Mouse (Mus musculus) heart, embryonic 14.5 days (tissue): ENCODE data around the gene Rab27a. TPM values are rescaled to one million over a fixed set of nuclear protein-coding genes. Genes with fewer than 3 reads are reported as not detected.
A peak's percentile ranks its signal among the peaks of the same experiment; 100 is the strongest.

Experiments used
- ATAC-seq: fragments of 200-750 bp; cut with Nextera tagmentation; 2 replicates; pipeline ENCODE4 v1.8.0; 2017; ENCODE audit warnings: low read depth, moderate TSS enrichment; ENCODE audit not compliant: insufficient number of reproducible peaks, insufficient read depth, low FRiP score
- H3K27ac ChIP-seq, 2 experiments: fragments of 200-500 bp in 1 of 2; fragments of 300-500 bp in 1 of 2; sonication (generic) in 1 of 2; replicated peaks in 1 of 2; 2 replicates each; pipeline ENCODE4 v1.5.1; 2012 to 2014; ENCODE audit warnings: low read depth in 2 of 2, low read length in 2 of 2, control low read depth in 1 of 2, mild to moderate bottlenecking in 1 of 2, mixed read lengths in 1 of 2; ENCODE audit not compliant: control insufficient read depth in 1 of 2, insufficient read depth in 1 of 2
- H3K27me3 ChIP-seq: fragments of 300-500 bp; sonication (generic); 2 replicates; pipeline ENCODE4 v1.6.1; 2014; ENCODE audit warnings: mild to moderate bottlenecking, low read length, control low read depth; ENCODE audit not compliant: control insufficient read depth, insufficient read depth
- H3K36me3 ChIP-seq: fragments of 300-500 bp; sonication (generic); 2 replicates; pipeline ENCODE4 v1.6.1; 2014; ENCODE audit warnings: mild to moderate bottlenecking, control low read depth, low read length, mixed read lengths; ENCODE audit not compliant: control insufficient read depth, insufficient read depth
- H3K4me1 ChIP-seq, 2 experiments: fragments of 200-500 bp in 1 of 2; fragments of 300-500 bp in 1 of 2; sonication (generic) in 1 of 2; 2 replicates each; pipeline ENCODE4 v1.6.1; 2012 to 2014; ENCODE audit warnings: low read length in 2 of 2, control low read depth in 1 of 2, mixed read lengths in 1 of 2; ENCODE audit not compliant: control insufficient read depth in 2 of 2, insufficient read depth in 2 of 2
- H3K4me2 ChIP-seq: fragments of 300-500 bp; sonication (generic); 2 replicates; pipeline ENCODE4 v1.6.1; 2014; ENCODE audit warnings: mild to moderate bottlenecking, low read length
- H3K4me3 ChIP-seq, 2 experiments: fragments of 200-500 bp in 1 of 2; fragments of 300-500 bp in 1 of 2; sonication (generic) in 1 of 2; 2 replicates each; pipeline ENCODE4 v1.5.1; 2012 to 2014; ENCODE audit warnings: low read length in 2 of 2, mild to moderate bottlenecking in 2 of 2, control low read depth in 1 of 2, low read depth in 1 of 2, moderate library complexity in 1 of 2; ENCODE audit not compliant: control insufficient read depth in 1 of 2, insufficient read depth in 1 of 2
- H3K9ac ChIP-seq: fragments of 300-500 bp; sonication (generic); 2 replicates; pipeline ENCODE4 v1.6.1; 2014; ENCODE audit warnings: mild to moderate bottlenecking, low read length
- H3K9me3 ChIP-seq: fragments of 300-500 bp; sonication (generic); 2 replicates; pipeline ENCODE4 v1.6.1; 2016; ENCODE audit warnings: low read length, control low read depth; ENCODE audit not compliant: control insufficient read depth
- WGBS: fragments of 180-500 bp; shearing (Covaris S2); extraction: QIAGEN DNeasy Blood & Tissue Kit; methylation state at CpG from one replicate; pipeline ENCODE4 v1.1.7; 2014; 5-methylcytosine and 5-hydroxymethylcytosine counted together
- polyA plus RNA-seq: library from polyadenylated mRNA; unstranded; fragments of >200 nt; fragmentation: Nextera tagmentation; extraction: Ambion mirVana; gene quantifications from 2 replicates; pipeline ENCODE4 v1.2.1, GENCODE M21; 2014

The Rab27a gene
- polyA plus RNA-seq: 1.4 and 1.6 TPM in 2 replicates

GRCm38 (mm10) chr9:73044146-73045079 lies at the start of gene Rab27a:
Gene Rab27a, plus strand, starts transcription at chr9:73044854.
- no peaks in the 10 kb centered on the region for H3K27me3 ChIP-seq
- H3K9me3 ChIP-seq: no peaks in the 10 kb centered on the region
- ATAC-seq: peak; percentile 55; the same call in 1 of the 2 replicates
- peak within 1 kb of the TSS; percentile 83 for H3K4me2 ChIP-seq
- no peak within 1 kb of the TSS for H3K27ac ChIP-seq
- H3K4me3 ChIP-seq: peak within 1 kb of the TSS; percentile 48 to 58
- WGBS: 2% methylated on average over 41 of the region's 41 CpGs
- peak within 1 kb of the TSS; percentile 60 for H3K9ac ChIP-seq
- H3K4me1 ChIP-seq: peaks cover 3 to 7% of the 10 kb centered on the region in 2 experiments
- no peaks in the 10 kb centered on the region for H3K36me3 ChIP-seq

GRCm38 (mm10) chr9:72996167-72996566 lies 48.5 kb upstream of the Rab27a start:
- no peak overlapping the region for H3K9ac ChIP-seq
- ATAC-seq: no peak
- H3K4me1 ChIP-seq: no peaks in the 10 kb centered on the region
- H3K4me3 ChIP-seq: no peak overlapping the region
- peaks cover 7% of the 10 kb centered on the region for H3K36me3 ChIP-seq
- no peaks in the 10 kb centered on the region for H3K9me3 ChIP-seq
- no peak overlapping the region for H3K4me2 ChIP-seq
- no peaks in the 10 kb centered on the region for H3K27me3 ChIP-seq
- no peak overlapping the region for H3K27ac ChIP-seq

- no peaks in the 10 kb centered on the region for H3K9me3 ChIP-seq
- H3K4me1 ChIP-seq: no peaks in the 10 kb centered on the region
- peaks cover 8% of the 10 kb centered on the region for H3K36me3 ChIP-seq
- no peak for ATAC-seq
- no peaks in the 10 kb centered on the region for H3K27me3 ChIP-seq
- no peak overlapping the region for H3K27ac ChIP-seq
- H3K4me2 ChIP-seq: no peak overlapping the region
- H3K4me3 ChIP-seq: no peak overlapping the region
- WGBS: 59% methylated on average over 7 of the region's 7 CpGs
- no peak overlapping the region for H3K9ac ChIP-seq
Measured at GRCm38 (mm10) chr9:72996806-72997205, 47.8 kb upstream of the Rab27a start.

- Histone ChIP-seq H3K36me3 (peaks cover 23% of the 10 kb centered on the region), H3K27me3 (no peaks in the 10 kb centered on the region), H3K4me3 (no peak overlapping the region), H3K4me1 (no peaks in the 10 kb centered on the region), H3K9ac (no peak overlapping the region), H3K9me3 (no peaks in the 10 kb centered on the region), H3K4me2 (no peak overlapping the region), H3K27ac (no peak overlapping the region)
- ATAC-seq: no peak
- WGBS: 54% methylated on average over 2 of the region's 2 CpGs
Measured at GRCm38 (mm10) chr9:73000487-73000886, 44.2 kb upstream of the Rab27a start.

- Histone ChIP-seq H3K27ac (no peak overlapping the region), H3K27me3 (no peaks in the 10 kb centered on the region), H3K4me1 (no peaks in the 10 kb centered on the region), H3K4me3 (no peak overlapping the region), H3K9ac (no peak overlapping the region), H3K9me3 (no peaks in the 10 kb centered on the region), H3K36me3 (peaks cover 32% of the 10 kb centered on the region), H3K4me2 (no peak overlapping the region)
- ATAC-seq: no peak
- 81% methylated on average over 13 of the region's 13 CpGs for WGBS
Measured at GRCm38 (mm10) chr9:73001314-73002011, 43.2 kb upstream of the Rab27a start.

- no peak overlapping the region for H3K9ac ChIP-seq
- H3K9me3 ChIP-seq: no peaks in the 10 kb centered on the region
- no peak overlapping the region for H3K27ac ChIP-seq
- H3K27me3 ChIP-seq: no peaks in the 10 kb centered on the region
- no peak overlapping the region for H3K4me3 ChIP-seq
- H3K4me1 ChIP-seq: no peaks in the 10 kb centered on the region
- H3K36me3 ChIP-seq: peaks cover 32% of the 10 kb centered on the region
- H3K4me2 ChIP-seq: no peak overlapping the region
- WGBS: 66% methylated on average over 3 of the region's 3 CpGs
- ATAC-seq: no peak
Measured at GRCm38 (mm10) chr9:73002177-73002576, 42.5 kb upstream of the Rab27a start.

GRCm38 (mm10) chr9:73004076-73004475 lies 40.6 kb upstream of the Rab27a start:
- no peak for ATAC-seq
- Histone ChIP-seq H3K27ac (no peak overlapping the region), H3K4me1 (no peaks in the 10 kb centered on the region), H3K9me3 (no peaks in the 10 kb centered on the region), H3K4me3 (no peak overlapping the region), H3K4me2 (no peak overlapping the region), H3K27me3 (no peaks in the 10 kb centered on the region), H3K9ac (no peak overlapping the region), H3K36me3 (peaks cover 37% of the 10 kb centered on the region)
- 70% methylated on average over 8 of the region's 8 CpGs for WGBS
